Mouse (Mus musculus): ENCODE data around the gene Ms4a18. TPM values are rescaled to one million over a fixed set of nuclear protein-coding genes. Genes with fewer than 3 reads are reported as not detected.

Gene Ms4a18
- polyA plus RNA-seq, 1 experiment from 2014 or later = not detected

DNA sequence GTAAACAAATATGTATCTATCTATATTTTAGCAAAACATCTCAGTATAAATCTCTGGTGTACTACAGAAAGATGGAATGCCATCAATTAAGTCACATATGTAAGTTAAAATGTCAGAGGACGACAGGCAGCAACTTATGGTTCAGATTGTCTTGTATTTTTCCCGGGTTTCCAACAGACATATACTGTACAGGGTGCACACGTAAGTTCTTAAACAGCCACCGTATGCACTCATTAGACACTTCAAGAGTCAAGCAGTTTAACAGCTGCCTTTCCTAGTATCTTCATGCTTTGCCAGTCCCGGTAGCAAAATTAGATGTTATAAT lies 26.8 kb upstream of the Ms4a18 start:
- Histone ChIP-seq H3K27ac (ENCODE audit: poor library complexity, severe bottlenecking) (no peak overlapping the region), H3K27me3 (replicated peaks) (no peaks in the 10 kb centered on the region)
- WGBS = 28% methylated on average over 5 of the region's 5 CpGs

DNA sequence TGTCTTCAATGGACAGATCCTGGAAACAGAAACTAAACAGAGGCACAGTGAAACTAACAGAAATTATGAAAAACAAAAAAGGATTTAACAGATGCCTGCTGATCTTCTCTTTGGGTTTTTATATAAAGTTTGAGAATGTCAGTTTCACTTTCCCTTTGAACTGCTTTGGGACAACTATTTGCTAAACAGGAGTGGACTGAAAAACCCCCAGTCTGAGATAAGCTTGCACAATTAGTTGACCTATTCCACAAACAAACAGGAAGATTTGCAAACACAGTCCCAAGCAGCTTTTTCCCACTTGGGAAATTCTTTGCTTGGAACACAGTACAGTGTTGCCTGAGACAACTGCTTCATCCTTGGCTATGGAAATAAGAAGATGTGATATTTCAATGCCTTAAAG lies 19.7 kb upstream of the Ms4a18 start:
- ATAC-seq (ENCODE audit: insufficient number of reproducible peaks, low FRiP score) = no peak
- no peaks in the 10 kb centered on the region for H3K27me3 ChIP-seq (replicated peaks)
- no peak overlapping the region for H3K27ac ChIP-seq (ENCODE audit: poor library complexity, severe bottlenecking)
- no peaks in the 10 kb centered on the region for H3K4me1 ChIP-seq (replicated peaks)
- no peak overlapping the region for H3K4me2 ChIP-seq
- no peaks in the 10 kb centered on the region for H3K36me3 ChIP-seq
- H3K4me3 ChIP-seq = no peak overlapping the region
- no peaks in the 10 kb centered on the region for H3K9me3 ChIP-seq (replicated peaks)
- no peak overlapping the region for H3K9ac ChIP-seq

More for the DNA sequence above, 26.8 kb upstream of the Ms4a18 start:
- H3K4me3 ChIP-seq = peak overlapping the region; percentile 39
- ATAC-seq (ENCODE audit: insufficient number of reproducible peaks, low FRiP score) = peak; percentile 53; the same call in 1 of the 2 replicates
- H3K9me3 ChIP-seq (replicated peaks) = no peaks in the 10 kb centered on the region
- H3K4me1 ChIP-seq (replicated peaks) = no peaks in the 10 kb centered on the region
- H3K4me2 ChIP-seq = peak overlapping the region; percentile 78
- peak overlapping the region; percentile 61 for H3K9ac ChIP-seq
- H3K36me3 ChIP-seq = no peaks in the 10 kb centered on the region

DNA sequence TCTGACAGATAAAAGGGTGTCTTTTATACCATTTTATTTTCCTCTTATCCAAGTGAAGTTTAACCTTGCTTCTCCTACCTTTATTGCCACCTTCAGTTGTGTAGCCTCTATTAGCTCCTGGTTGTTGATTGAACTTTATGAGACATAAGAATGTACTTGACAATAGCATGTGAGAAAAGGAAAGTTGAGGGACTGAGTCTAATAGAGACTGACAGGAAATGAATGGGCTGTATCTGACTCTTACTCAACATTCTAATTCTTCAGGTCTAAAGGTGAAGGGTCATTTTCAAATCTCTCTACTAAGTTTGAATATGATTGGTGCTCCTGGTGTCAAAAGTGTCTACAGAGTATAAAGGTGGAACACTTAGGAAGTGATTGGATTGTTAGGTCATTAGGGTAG lies 4.6 kb upstream of the Ms4a18 start:
- Histone ChIP-seq H3K9me3 (replicated peaks) (no peaks in the 10 kb centered on the region), H3K4me1 (replicated peaks) (no peaks in the 10 kb centered on the region), H3K4me3 (no peak overlapping the region), H3K27ac (ENCODE audit: poor library complexity, severe bottlenecking) (no peak overlapping the region), H3K4me2 (no peak overlapping the region), H3K36me3 (no peaks in the 10 kb centered on the region), H3K27me3 (replicated peaks) (no peaks in the 10 kb centered on the region), H3K9ac (no peak overlapping the region)
- no peak for ATAC-seq (ENCODE audit: insufficient number of reproducible peaks, low FRiP score)

- no peak overlapping the region for H3K27ac ChIP-seq (ENCODE audit: poor library complexity, severe bottlenecking)
- H3K4me3 ChIP-seq = no peak overlapping the region
- no peak for ATAC-seq (ENCODE audit: insufficient number of reproducible peaks, low FRiP score)
- no peaks in the 10 kb centered on the region for H3K27me3 ChIP-seq (replicated peaks)
- H3K36me3 ChIP-seq = no peaks in the 10 kb centered on the region
- no peaks in the 10 kb centered on the region for H3K9me3 ChIP-seq (replicated peaks)
- 63% methylated on average over 2 of the region's 2 CpGs for WGBS
- H3K4me2 ChIP-seq = no peak overlapping the region
- no peaks in the 10 kb centered on the region; the same call in 1 of the 2 replicates for H3K4me1 ChIP-seq (replicated peaks)
- H3K9ac ChIP-seq = no peak overlapping the region
Measured at GRCm38 (mm10) chr19:11017251-11017650, 580 bp downstream of the Ms4a18 start.

DNA sequence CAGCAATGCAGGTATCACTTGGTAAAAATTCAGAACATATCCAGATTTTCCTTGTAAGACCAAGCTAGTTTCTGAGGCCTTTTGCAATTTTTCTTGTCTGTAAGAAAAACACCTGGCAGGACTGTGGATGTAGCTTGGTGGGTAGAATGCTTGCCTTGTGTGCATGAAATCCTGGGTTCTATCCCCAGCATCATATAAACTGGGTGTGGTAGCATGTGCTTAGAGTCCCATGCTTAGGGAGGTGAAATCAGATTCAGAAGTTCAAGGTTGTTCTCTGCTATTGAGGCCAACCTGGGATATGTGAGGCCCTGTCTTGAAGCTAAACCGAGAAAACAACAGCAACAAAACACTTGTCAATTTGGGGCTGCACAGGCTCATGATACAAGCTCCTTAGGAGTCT lies 1.8 kb downstream of the Ms4a18 start:
- H3K27me3 ChIP-seq (replicated peaks) = no peaks in the 10 kb centered on the region
- no peak overlapping the region for H3K4me3 ChIP-seq
- WGBS = 68% methylated on average over 1 of the region's 1 CpGs
- no peaks in the 10 kb centered on the region; the same call in 1 of the 2 replicates for H3K4me1 ChIP-seq (replicated peaks)
- no peak for ATAC-seq (ENCODE audit: insufficient number of reproducible peaks, low FRiP score)
- H3K9ac ChIP-seq = no peak overlapping the region
- no peaks in the 10 kb centered on the region for H3K36me3 ChIP-seq
- no peaks in the 10 kb centered on the region for H3K9me3 ChIP-seq (replicated peaks)
- H3K4me2 ChIP-seq = no peak overlapping the region
- H3K27ac ChIP-seq (ENCODE audit: poor library complexity, severe bottlenecking) = no peak overlapping the region

GRCm38 (mm10) chr19:11015468-11015867 lies 2.4 kb downstream of the Ms4a18 start:
- Histone ChIP-seq H3K9ac (no peak overlapping the region), H3K9me3 (replicated peaks) (no peaks in the 10 kb centered on the region)

GRCm38 (mm10) chr19:10993150-10993549 lies 24.7 kb downstream of the Ms4a18 start, which contains the start of gene Ms4a15:
Gene Ms4a15, minus strand, starts transcription at chr19:10993250.
- H3K9ac ChIP-seq = no peak within 1 kb of the TSS
- H3K4me2 ChIP-seq = no peak within 1 kb of the TSS
- H3K4me1 ChIP-seq (replicated peaks) = peaks cover 7% of the 10 kb centered on the region
- 79% methylated on average over 7 of the region's 7 CpGs for WGBS
- H3K36me3 ChIP-seq = no peaks in the 10 kb centered on the region
- ATAC-seq (ENCODE audit: insufficient number of reproducible peaks, low FRiP score) = no peak
- H3K9me3 ChIP-seq (replicated peaks) = no peaks in the 10 kb centered on the region
- no peak within 1 kb of the TSS for H3K4me3 ChIP-seq
- H3K27me3 ChIP-seq (replicated peaks) = 0 out of 2 replicates have a peak, but pooled peaks cover 3% of the 10 kb centered on the region
- no peak within 1 kb of the TSS for H3K27ac ChIP-seq (ENCODE audit: poor library complexity, severe bottlenecking)

More at GRCm38 (mm10) chr19:11015468-11015867, 2.4 kb downstream of the Ms4a18 start:
- no peaks in the 10 kb centered on the region for H3K27me3 ChIP-seq (replicated peaks)
- H3K27ac ChIP-seq (ENCODE audit: poor library complexity, severe bottlenecking) = no peak overlapping the region
- no peak overlapping the region for H3K4me3 ChIP-seq
- no peak overlapping the region for H3K4me2 ChIP-seq
- no peaks in the 10 kb centered on the region; the same call in 1 of the 2 replicates for H3K4me1 ChIP-seq (replicated peaks)
- no peak for ATAC-seq (ENCODE audit: insufficient number of reproducible peaks, low FRiP score)
- no peaks in the 10 kb centered on the region for H3K36me3 ChIP-seq

DNA sequence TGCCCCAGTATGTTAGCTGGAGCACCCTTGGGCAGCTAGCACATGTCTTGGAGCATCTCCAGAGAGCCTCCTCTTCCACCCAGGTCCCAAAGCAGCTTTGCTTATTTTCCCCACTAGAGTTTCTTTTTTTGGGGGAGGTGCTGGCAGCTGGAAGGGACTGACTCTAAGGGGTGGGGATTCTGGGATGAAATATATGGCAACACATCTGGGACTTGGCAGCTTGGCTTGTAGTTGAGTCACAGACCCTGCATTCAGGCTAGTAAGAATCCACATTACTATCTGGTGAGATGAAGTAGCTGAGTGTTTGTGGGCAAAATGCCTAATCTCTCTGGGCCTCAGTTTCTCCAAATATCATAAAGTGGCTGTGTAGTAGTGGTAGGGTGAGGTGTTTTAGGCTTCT lies 25.9 kb downstream of the Ms4a18 start:
- no peak overlapping the region for H3K27ac ChIP-seq (ENCODE audit: poor library complexity, severe bottlenecking)
- peaks cover 3% of the 10 kb centered on the region; the same call in 1 of the 2 replicates for H3K27me3 ChIP-seq (replicated peaks)
- peaks cover 7% of the 10 kb centered on the region for H3K4me1 ChIP-seq (replicated peaks)
- H3K4me3 ChIP-seq = no peak overlapping the region
- H3K4me2 ChIP-seq = no peak overlapping the region
- ATAC-seq (ENCODE audit: insufficient number of reproducible peaks, low FRiP score) = no peak
- H3K9me3 ChIP-seq (replicated peaks) = no peaks in the 10 kb centered on the region
- H3K36me3 ChIP-seq = no peaks in the 10 kb centered on the region
- H3K9ac ChIP-seq = no peak overlapping the region

DNA sequence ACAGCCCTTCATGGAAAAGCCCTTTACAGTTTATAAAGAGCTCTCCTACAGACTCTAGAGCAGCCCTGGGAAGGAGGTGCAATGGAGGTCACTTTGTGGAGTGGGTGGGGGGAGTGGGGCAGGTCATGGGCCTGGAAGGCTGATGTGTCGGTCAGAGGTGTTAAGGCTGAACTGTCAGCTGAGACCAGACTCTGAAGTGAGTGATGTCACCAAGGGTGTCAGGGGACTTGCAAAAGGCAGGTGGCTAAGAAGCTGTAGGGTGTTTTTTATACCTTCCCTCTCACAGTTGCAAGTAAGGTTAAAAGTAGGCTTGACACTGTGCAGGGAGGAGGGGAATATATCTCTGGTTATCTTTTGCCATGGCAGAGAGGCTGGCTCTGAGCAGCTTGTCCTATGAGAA lies 27.1 kb downstream of the Ms4a18 start:
- whole genome bisulfite sequencing = 19% methylated on average over 1 of the region's 1 CpGs
- Histone ChIP-seq H3K36me3 (no peaks in the 10 kb centered on the region), H3K27me3 (replicated peaks) (peaks cover 3% of the 10 kb centered on the region; the same call in 1 of the 2 replicates), H3K4me3 (no peak overlapping the region), H3K9me3 (replicated peaks) (no peaks in the 10 kb centered on the region), H3K4me2 (no peak overlapping the region), H3K9ac (no peak overlapping the region), H3K4me1 (replicated peaks) (peaks cover 7% of the 10 kb centered on the region), H3K27ac (ENCODE audit: poor library complexity, severe bottlenecking) (no peak overlapping the region)
- ATAC-seq (ENCODE audit: insufficient number of reproducible peaks, low FRiP score) = 0 out of 2 replicates have a peak, but pooled peaks have one; percentile 22

- no peak for ATAC-seq (ENCODE audit: insufficient number of reproducible peaks, low FRiP score)
- Histone ChIP-seq H3K9ac (no peak overlapping the region), H3K36me3 (no peaks in the 10 kb centered on the region), H3K4me2 (no peak overlapping the region), H3K27me3 (replicated peaks) (peaks cover 3% of the 10 kb centered on the region; the same call in 1 of the 2 replicates), H3K4me3 (no peak overlapping the region), H3K4me1 (replicated peaks) (peaks cover 8% of the 10 kb centered on the region), H3K9me3 (replicated peaks) (no peaks in the 10 kb centered on the region), H3K27ac (ENCODE audit: poor library complexity, severe bottlenecking) (no peak overlapping the region)
- 78% methylated on average over 1 of the region's 1 CpGs for WGBS
Measured at GRCm38 (mm10) chr19:10988563-10988962, 29.3 kb downstream of the Ms4a18 start.

DNA sequence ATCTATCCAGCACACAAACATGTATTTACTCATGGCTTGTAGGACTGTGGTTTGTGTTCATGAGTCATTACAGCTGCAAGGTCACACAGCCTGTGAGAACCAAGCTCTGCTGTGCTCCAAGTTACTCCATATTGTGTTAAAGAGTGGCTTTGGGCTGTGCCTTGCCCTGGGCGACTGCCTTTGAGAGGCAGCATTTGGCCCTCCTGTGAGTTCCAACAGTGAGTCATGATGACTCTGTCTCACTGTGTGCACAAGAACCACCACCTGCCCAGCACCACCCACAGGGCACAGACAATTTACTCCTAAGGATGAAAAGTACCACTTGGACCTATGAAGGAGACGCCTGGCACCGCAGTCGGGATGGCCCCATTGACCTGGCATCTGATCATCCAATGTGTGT lies 31.9 kb downstream of the Ms4a18 start:
- H3K9me3 ChIP-seq (replicated peaks) = no peaks in the 10 kb centered on the region
- no peak overlapping the region for H3K9ac ChIP-seq
- no peak for ATAC-seq (ENCODE audit: insufficient number of reproducible peaks, low FRiP score)
- no peak overlapping the region for H3K27ac ChIP-seq (ENCODE audit: poor library complexity, severe bottlenecking)
- H3K4me3 ChIP-seq = no peak overlapping the region
- H3K36me3 ChIP-seq = no peaks in the 10 kb centered on the region
- WGBS = 77% methylated on average over 4 of the region's 4 CpGs
- H3K4me2 ChIP-seq = no peak overlapping the region
- H3K4me1 ChIP-seq (replicated peaks) = peaks cover 11% of the 10 kb centered on the region
- H3K27me3 ChIP-seq (replicated peaks) = no peaks in the 10 kb centered on the region; the same call in 1 of the 2 replicates

DNA sequence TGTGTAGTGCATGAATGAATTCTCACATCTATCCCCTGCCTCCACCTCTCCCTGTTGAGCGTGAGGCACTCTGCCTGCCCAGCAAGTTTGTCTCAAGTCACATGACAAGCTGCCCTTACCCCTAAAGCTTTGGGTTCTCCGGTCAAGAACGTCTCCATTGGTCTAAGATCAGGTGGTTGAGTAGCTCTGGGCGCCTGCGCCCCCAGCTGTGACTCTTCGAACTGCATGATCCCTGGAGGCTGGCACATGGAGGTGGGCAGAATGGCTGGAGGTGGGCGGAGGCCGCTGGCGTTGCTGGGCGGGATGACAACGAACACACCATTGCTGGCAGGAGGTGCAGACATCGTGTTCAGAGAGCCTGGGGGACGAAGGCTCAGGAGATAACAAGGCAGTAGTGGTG lies 33.3 kb downstream of the Ms4a18 start:
- Histone ChIP-seq H3K36me3 (no peaks in the 10 kb centered on the region), H3K4me3 (no peak overlapping the region), H3K4me2 (no peak overlapping the region), H3K4me1 (replicated peaks) (peaks cover 12% of the 10 kb centered on the region; the same call in 1 of the 2 replicates), H3K9ac (no peak overlapping the region), H3K27me3 (replicated peaks) (no peaks in the 10 kb centered on the region; the same call in 1 of the 2 replicates), H3K9me3 (replicated peaks) (no peaks in the 10 kb centered on the region), H3K27ac (ENCODE audit: poor library complexity, severe bottlenecking) (no peak overlapping the region)
- WGBS = 68% methylated on average over 13 of the region's 13 CpGs
- no peak for ATAC-seq (ENCODE audit: insufficient number of reproducible peaks, low FRiP score)
